Mouse (Mus musculus): ENCODE results near the gene Cdkn2d.

GRCm38 (mm10) chr9:21283994-21284393, 7.2 kb downstream of the Cdkn2d start:
- TF ChIP-seq GATA1 (IDR thresholded peaks at IDR 0.05; ENCODE audit: low read length) (no peak), TAL1 (IDR thresholded peaks at IDR 0.05; ENCODE audit: low read length) (no peak)
